Mouse (Mus musculus) liver, postnatal 0 days (tissue): ENCODE results near the gene Tnk2.
A peak's percentile ranks its signal among the peaks of the same experiment; 100 is the strongest.

Experiments
- CTCF ChIP-seq: sonication (generic); IDR thresholded peaks from 2 replicates; pipeline ENCODE4 v1.5.1; 2016; ENCODE audit warnings: antibody characterized with exemption, low read depth
- EP300 ChIP-seq: IDR thresholded peaks from 2 replicates; pipeline ENCODE4 v1.6.1; 2016; ENCODE audit warnings: antibody characterized with exemption, low read depth, mild to moderate bottlenecking

DNA sequence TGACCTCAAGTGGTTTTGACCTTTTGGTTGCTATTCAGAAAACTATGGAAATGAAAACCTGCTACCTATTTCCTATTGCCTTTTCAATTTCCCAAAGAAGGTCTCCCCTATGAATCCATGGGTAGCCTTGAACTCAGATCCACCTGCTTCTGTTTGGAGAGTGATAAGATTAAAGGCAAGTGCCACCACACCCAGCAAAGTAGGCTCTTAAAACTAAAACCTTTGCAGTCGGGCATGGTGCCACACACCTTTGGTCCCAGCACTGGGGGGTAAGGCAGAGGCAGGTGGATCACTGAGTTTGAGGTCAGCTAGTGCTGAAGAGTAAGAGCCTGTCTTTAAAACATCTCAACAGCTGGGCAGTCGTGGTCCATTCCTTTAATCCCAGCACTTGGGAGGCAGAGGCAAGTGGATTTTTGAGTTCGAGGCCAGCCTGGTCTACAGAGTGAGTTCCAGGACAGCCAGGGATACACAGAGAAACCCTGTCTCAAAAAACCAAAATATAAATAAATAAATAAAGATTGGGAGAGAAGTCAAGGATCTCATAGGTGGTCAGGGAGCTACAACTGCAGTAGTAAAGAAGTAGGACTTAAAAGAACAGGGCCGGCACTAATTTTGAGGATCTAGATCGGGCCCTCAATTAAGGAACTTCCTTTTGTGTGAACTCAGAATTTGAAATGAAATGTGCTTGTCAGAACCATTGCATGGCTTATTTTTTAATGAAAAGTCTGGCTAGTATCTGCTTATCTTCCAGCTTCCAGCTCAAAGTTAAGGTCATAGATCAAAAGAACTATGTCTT is 33.0 kb upstream of the Tnk2 start:
- TF ChIP-seq CTCF (no peak), EP300 (peak; percentile 76)
